Mouse (Mus musculus) left cerebral cortex, adult 2 months (tissue): ENCODE measurements around the gene Mtmr10. TPM values are rescaled to one million over a fixed set of nuclear protein-coding genes. Genes with fewer than 3 reads are reported as not detected.

Experiments used
- DNase-seq, 2 experiments: peaks; one replicate each; pipeline ENCODE4 v3.0.0; 2021 to 2022; ENCODE audit warnings: low spot score in 2 of 2, mixed read lengths in 1 of 2; ENCODE audit errors: extremely low spot score in 1 of 2
- H3K27ac ChIP-seq: fragments of 200-600 bp; 2 replicates; pipeline ENCODE4 v1.8.1; 2022
- H3K4me3 ChIP-seq: fragments of 200-600 bp; 2 replicates; pipeline ENCODE4 v1.8.1; 2022
- CTCF ChIP-seq: fragments of 200-600 bp; IDR thresholded peaks from 2 replicates; pipeline ENCODE4 v1.8.1; 2022; ENCODE audit warnings: antibody characterized with exemption, mild to moderate bottlenecking, moderate library complexity
- intact Hi-C: fragments of 180-260 bp; cut with DNase I; formaldehyde crosslinking; loops from one replicate; pipeline ENCODE4 v1.15.1; 2025
- long read RNA-seq, 2 experiments: library from polyadenylated mRNA; stranded (forward); transcript quantifications; one replicate each; pipeline ENCODE4 v2.0.0; 2021; ENCODE audit warnings: borderline mapping rate in 2 of 2
- total RNA-seq, 2 experiments: library from RNA; stranded (reverse); gene quantifications; 2 replicates each; pipeline ENCODE4 v1.2.3; 2021

Gene Mtmr10
- total RNA-seq = 10 to 100 TPM; 16.2 to 17.7 TPM
- long read RNA-seq, experiment 1, full-length matches to known transcripts = 9 of 13 reads
- long read RNA-seq, experiment 1, partial matches to known transcripts = 0 of 13 reads
- long read RNA-seq, experiment 1, other reads (novel, unspliced or antisense) = 4 of 13 reads
- long read RNA-seq, experiment 2, full-length matches to known transcripts = 17 of 21 reads
- long read RNA-seq, experiment 2, partial matches to known transcripts = 2 of 21 reads
- long read RNA-seq, experiment 2, other reads (novel, unspliced or antisense) = 2 of 21 reads

DNA sequence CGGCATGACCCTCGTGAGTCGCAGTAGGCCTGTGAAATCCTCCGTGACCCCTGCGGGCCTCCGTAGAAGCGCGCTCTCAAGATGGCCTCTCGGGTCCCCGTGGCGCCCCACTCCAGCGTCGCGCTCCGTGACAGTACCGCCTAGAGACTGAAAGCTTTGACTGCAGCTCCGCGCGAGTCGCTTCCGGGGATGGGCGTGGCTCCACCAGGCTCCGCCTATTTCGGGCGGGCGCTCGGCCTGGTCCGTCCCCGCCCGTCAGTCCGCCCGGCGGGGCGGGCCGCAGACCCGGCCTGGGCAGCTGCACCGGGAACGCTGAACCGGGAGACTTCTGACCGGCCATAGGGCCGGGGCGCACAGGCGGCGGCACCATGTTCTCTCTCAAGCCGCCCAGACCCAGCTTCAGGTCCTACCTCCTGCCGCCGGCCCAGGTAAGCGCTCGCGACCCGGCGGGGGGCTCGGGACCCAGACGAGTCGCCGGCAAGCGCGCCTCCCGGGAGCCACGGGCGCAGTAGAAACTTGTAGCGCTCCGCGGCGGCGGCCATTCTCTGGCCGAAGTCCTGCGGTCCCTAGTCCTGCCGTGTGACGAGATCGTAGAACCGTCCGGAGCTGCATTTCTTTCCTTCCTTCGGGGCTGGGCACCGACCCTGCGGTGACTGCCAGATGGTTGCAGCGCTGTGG lies at the start of gene Mtmr10:
Gene Mtmr10 (plus strand): TSS at position 240 of the 678 bp plus-strand sequence.
- Histone ChIP-seq H3K27ac (peak within 1 kb of the TSS; percentile 88), H3K4me3 (peak within 1 kb of the TSS; percentile 78)
- intact Hi-C loops = loop anchor here (2.0 to 5.0 kb wide), 2 partner anchors 121 to 350 kb away; partner anchors contain the start of gene Klf13
- TF ChIP-seq CTCF = peak; percentile 50
- DNase-seq = peak; percentile 98

DNA sequence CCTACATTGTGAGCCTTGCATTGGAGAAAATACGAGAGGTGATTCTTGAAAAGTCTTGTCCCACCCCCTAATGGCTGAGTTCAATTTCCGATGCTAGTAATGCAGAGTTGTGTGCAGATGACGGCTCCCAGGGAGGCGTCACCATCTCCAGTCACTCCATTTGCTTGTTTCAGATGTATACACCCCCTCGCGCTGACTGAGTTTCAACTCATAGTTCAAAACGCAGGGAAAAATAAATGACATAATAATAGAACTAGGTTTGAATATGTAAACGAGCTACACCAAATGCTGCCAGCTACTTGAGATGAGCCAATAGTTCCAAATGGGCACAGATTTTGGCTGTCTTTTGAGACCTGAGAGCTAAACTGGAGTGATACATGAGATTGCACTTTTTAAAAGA lies 49.7 kb upstream of the Mtmr10 start:
- intact Hi-C loops = no loop called here
- DNase-seq = no peak
- Histone ChIP-seq H3K27ac (no peak overlapping the region), H3K4me3 (no peak overlapping the region)
- no peak for TF ChIP-seq CTCF

DNA sequence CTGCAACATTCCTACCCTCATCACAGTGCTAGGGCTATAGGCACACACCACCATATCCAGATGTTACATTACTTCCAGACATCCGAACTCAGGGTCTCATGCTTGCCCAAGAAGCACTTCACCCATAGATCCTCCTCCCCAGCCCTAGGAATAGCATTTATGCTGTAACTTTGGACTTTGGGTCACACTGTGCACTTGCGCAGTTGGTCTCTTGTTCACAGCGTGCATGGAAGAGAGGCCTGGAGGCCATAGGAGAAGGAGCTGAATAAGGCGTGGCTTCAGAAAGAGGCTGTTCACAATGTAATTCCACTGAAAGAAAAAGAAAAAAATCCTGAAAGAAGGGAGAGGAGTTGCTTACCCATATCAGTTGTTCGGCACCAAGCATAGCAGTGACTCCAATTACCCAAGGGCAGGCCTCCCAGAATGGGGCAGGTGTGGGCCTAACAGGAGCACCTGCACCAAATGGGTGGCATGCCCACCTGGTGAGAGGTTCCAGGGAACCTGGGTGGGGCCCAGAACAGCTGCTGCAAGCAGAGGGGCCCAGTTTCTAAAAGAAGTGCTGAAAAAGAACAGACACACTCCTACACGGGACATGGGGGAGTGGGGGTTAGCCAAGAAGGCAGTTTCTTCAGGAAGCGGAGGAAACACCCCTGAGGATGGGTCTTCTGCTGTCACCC lies 48.9 kb upstream of the Mtmr10 start:
- no peak for TF ChIP-seq CTCF
- intact Hi-C loops = no loop called here
- Histone ChIP-seq H3K27ac (no peak overlapping the region), H3K4me3 (no peak overlapping the region)
- no peak for DNase-seq

- TF ChIP-seq CTCF = no peak
- Histone ChIP-seq H3K27ac (no peak overlapping the region), H3K4me3 (no peak overlapping the region)
- intact Hi-C loops = no loop called here
- DNase-seq = no peak
Measured at GRCm38 (mm10) chr7:64239138-64239805, 48.2 kb upstream of the Mtmr10 start.

DNA sequence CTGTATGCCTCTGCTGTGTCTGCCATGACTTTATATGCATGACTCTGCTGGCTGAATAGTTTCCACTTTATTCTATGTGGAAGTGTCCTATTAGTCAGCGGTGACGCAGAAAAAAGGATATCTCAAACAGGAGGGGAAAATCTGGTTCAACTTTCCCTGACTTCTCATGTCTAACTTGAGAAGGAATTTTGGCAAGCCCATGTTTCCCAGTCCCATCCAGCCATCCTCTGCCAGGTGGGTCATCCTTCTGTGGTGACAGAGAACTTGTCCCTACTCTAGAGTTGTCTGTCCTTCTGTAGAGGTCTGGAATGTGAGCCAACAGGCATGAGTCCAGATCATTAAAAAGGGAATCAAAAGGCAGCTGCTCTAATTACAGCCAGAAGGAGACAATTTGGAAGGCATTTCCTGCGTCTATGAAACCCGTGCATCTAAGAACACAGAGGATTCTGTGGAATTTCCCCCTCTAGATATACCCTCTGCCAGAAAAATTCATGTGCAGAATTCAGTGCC lies 47.6 kb upstream of the Mtmr10 start:
- no peak for DNase-seq
- intact Hi-C loops = no loop called here
- no peak for TF ChIP-seq CTCF
- H3K27ac ChIP-seq = no peak overlapping the region
- no peak overlapping the region for H3K4me3 ChIP-seq

GRCm38 (mm10) chr7:64242424-64242823 lies 45.0 kb upstream of the Mtmr10 start:
- Histone ChIP-seq H3K27ac (no peak overlapping the region), H3K4me3 (no peak overlapping the region)
- DNase-seq = no peak
- intact Hi-C loops = no loop called here
- TF ChIP-seq CTCF = no peak

- Histone ChIP-seq H3K4me3 (no peak overlapping the region), H3K27ac (no peak overlapping the region)
- intact Hi-C loops = no loop called here
- TF ChIP-seq CTCF = no peak
- DNase-seq = no peak
Measured at GRCm38 (mm10) chr7:64244371-64244770, 43.1 kb upstream of the Mtmr10 start.

DNA sequence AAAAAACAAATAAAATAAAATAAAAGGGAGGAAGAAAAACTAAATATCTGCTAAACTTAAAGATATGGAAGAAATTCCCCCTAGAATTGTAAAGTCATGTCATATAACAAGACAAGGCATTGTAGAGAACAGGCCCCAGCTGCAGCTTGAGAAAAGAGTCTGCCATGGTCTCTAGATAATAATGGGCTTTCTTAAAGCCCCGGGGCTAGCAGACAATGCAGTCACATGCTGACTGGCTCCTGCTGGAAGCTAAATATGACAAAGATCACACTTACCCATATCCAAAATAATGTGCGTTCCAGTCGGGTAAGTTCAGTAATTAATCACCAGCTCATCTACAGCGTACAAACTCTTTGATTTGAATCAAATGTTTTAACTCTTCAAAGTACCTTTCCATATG lies 40.7 kb upstream of the Mtmr10 start:
- intact Hi-C loops = no loop called here
- TF ChIP-seq CTCF = no peak
- no peak overlapping the region for H3K27ac ChIP-seq
- DNase-seq = no peak
- no peak overlapping the region for H3K4me3 ChIP-seq

- DNase-seq = no peak
- Histone ChIP-seq H3K27ac (peak overlapping the region; percentile 28; the same call in 1 of the 2 replicates), H3K4me3 (no peak overlapping the region)
- TF ChIP-seq CTCF = no peak
- intact Hi-C loops = no loop called here
Measured at GRCm38 (mm10) chr7:64248352-64248751, 39.1 kb upstream of the Mtmr10 start.

DNA sequence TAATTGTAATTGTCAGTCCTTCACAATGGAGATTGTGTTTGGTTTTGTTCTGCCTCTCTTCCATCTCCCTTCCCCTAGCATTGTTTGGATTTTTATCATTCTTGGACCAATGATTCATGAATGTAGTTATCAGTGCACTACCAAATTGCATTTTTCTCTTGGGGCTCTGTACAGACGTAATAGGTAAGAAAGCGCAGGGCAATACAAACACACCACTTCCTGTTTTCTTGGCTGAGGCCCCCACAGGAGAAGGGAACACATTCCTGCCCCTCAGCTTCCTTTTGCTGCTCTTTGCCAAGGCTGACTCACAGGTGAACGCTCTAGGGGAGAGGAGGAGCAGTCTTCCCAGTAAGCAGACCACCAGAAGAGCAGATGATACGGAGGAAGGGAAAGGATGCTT lies 37.7 kb upstream of the Mtmr10 start:
- H3K27ac ChIP-seq = no peak overlapping the region
- DNase-seq = no peak
- no peak overlapping the region for H3K4me3 ChIP-seq
- intact Hi-C loops = no loop called here
- TF ChIP-seq CTCF = no peak

GRCm38 (mm10) chr7:64250417-64250816 lies 37.0 kb upstream of the Mtmr10 start:
- intact Hi-C loops = no loop called here
- no peak overlapping the region for H3K4me3 ChIP-seq
- no peak for DNase-seq
- no peak overlapping the region for H3K27ac ChIP-seq
- TF ChIP-seq CTCF = no peak

DNA sequence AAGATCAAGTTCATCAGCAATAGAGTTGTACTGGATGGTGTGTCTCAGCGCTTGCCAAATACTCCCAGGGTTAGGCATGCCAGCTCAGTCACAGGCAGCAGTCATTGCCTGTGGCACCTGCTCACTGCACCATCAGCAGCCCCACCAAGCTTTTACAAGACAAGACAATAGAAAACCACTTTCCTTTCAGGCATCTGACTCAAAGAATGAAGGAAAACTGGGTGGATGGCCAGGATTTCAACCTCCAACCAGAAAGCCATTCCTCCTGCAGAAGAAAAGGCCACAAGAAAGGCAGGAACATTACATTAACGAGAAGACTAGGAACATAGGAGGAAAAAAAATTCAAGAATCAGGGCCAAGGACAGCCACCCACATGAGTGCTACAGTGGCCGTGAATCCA lies 33.7 kb upstream of the Mtmr10 start:
- no peak for TF ChIP-seq CTCF
- no peak for DNase-seq
- no peak overlapping the region for H3K27ac ChIP-seq
- no peak overlapping the region for H3K4me3 ChIP-seq
- intact Hi-C loops = no loop called here
